Mouse (Mus musculus): Measurements from ENCODE around the gene Lcp2.
"Not testable (repeated sequence)": the region's sequence is repeated elsewhere in the genome, so short reads cannot be mapped to it uniquely, and the experiment has no call there.

Lcp2 gene

GRCm38 (mm10) chr11:34098422-34098821 lies 51.7 kb downstream of the Lcp2 start, which contains the start of gene 4930469K13Rik:
Gene 4930469K13Rik (minus strand): TSS chr11:34098554.
- no peak for DNase-seq

DNA sequence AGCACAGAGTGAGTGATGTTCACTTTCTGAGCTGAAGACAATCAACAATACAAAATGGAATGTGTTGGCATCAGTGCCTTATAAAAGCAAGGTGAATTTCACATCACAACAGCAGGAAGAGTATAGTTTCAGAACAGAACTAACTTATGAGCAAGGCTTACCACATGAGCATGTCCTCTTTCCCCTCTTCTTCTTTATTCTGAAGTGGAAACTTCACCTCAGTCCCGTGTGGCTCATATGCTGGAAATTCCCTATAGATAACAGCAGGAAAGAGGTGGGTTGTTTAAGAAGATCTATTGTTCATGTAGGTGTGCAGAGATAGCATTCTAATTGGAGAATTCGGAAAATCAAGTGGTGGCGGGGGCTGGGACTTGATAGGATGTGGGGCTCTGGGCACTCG lies 55.1 kb downstream of the Lcp2 start:
- no peak for DNase-seq

GRCm38 (mm10) chr11:34104919-34105318 lies 58.2 kb downstream of the Lcp2 start:
- DNase-seq, result no peak

- DNase-seq, result no peak
These were observed 62.5 kb downstream of the Lcp2 start for GRCm38 (mm10) chr11:34109260-34109659.

DNA sequence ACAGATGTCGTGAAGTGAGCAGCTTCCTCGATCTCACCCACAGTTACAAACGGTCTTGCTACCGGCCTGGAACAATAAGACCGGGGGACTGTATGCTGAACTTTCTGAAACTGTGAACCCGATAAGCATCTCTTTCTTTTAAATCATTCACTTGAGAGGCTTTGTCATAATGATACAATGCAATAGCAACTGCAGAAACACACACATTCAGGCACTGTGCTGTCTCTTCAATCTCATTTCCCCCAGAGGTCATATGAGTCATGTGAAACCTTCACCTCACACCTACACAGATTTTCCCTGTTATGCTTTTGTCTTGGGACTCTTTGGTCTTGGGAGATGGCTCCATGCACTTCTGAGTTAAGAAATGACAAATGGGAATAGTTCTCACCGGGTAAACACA lies 65.2 kb downstream of the Lcp2 start:
- DNase-seq, result no peak

GRCm38 (mm10) chr11:34112781-34113380 lies 66.2 kb downstream of the Lcp2 start:
- DNase-seq, result no peak

DNA sequence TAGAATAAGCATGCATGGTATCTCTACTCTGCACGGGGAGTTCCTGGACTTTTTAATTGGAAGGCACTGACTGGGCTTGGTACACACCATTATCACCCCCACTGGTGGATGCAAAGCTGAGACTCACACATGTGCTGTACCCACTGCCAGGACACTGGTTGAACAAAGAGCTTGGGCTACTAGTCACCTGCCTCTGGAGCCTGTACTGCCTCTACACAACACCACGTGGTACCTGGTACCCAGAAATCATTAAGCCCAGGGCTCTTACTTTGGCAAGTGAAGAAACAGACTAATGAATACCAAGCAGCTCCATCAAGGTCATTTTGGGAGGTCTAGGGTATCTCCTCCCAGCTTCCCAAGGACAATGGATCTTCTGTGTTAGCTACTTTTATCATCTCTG lies 67.0 kb downstream of the Lcp2 start:
- DNase-seq, result no peak

- DNase-seq, result no peak
These were observed 69.9 kb downstream of the Lcp2 start for GRCm38 (mm10) chr11:34116572-34117135.

DNA sequence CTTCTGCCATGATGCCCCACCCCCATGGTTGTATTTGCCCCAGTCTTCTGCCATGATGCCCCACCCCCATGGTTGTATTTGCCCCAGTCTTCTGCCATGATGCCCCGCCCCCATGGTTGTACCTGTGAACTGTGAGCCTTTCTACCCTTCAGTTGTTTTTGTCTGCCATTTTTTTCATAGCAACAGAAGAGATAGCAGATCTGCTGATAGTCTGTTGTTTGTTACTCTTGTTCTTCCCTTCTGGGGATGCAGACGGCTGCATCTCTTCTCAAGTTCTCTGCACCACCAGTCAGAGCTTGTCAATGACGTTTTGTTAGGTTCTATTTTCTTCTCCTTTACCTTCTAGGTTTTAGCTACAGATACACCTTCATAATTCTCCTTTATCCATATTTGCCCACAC lies 70.9 kb downstream of the Lcp2 start:
- DNase-seq, result no peak

DNA sequence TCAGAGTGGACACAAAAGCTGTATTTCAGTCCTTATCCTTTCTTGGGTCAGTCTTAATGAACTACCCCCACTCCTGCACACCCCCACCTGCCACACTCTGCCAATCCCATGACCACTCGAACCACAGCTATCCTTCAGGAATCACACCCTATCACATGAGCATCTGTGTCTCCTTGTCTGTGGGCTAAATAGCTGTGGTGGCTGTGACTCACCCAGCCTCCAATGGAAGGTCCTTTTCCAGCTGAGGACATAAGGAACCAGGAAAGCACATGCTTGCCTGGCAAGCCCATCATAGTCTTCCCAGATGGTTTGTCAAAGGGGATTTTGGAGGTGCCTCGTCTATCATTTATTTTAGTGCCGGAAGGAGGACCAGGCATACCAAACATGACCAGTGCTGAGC lies 71.6 kb downstream of the Lcp2 start:
- DNase-seq, result no peak

DNA sequence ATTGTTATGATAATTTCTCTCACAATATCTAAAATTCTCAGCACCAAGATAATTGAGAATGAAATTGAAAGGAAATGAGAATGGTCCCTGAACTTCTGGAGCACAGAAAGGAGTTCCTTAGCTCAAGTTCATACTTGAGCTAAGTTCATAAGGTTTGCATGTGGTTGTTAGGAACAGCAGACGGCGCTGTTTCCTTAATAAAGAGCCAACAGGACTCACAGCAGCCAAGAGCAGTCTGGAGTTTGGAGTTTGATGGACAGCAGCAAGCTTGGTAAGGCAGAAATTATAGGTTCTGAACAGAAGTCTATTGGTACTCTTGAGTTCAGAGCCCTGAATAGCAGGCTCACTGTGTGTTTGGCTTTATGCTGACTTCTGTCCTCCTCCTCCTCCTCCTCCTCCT lies 76.4 kb downstream of the Lcp2 start:
- peak; percentile 15 for DNase-seq

DNA sequence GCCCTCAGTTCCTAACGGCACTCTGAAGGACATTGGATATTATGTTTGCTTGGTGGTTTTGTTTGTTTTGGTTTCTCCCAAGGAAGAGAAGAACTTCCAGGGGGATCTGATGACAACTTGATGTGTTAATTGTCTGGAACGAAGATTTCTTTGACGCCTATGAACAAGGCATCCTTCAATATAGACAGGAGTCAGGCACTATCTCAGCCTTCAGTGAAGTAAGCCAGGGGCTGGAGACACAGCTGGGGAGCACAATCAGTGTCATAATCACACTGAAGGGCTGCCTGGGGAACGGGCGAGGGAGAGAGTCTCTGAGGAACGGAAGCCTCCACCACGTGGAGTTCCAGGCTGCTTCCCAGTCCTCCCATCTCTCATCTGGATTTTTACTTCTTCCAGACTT lies 78.1 kb downstream of the Lcp2 start:
- DNase-seq, result no peak

DNA sequence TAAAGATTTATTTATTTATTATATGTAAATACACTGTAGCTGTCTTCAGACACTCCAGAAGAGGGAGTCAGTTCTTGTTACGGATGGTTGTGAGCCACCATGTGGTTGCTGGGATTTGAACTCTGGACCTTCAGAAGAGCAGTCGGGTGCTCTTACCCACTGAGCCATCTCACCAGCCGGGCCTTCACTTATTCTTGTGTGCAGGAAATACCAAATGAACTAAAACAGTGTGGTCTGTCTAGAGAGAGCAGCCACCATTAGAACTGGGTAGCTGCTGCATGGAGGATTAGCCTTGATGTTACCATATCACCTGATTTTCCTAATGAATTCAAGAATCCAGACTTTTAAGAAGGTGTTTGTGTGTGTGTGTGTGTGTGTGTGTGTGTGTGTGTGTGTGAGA lies 79.0 kb downstream of the Lcp2 start:
- not testable (repeated sequence) for DNase-seq

- no peak for DNase-seq
These were observed 81.7 kb downstream of the Lcp2 start for GRCm38 (mm10) chr11:34128412-34128811.

DNA sequence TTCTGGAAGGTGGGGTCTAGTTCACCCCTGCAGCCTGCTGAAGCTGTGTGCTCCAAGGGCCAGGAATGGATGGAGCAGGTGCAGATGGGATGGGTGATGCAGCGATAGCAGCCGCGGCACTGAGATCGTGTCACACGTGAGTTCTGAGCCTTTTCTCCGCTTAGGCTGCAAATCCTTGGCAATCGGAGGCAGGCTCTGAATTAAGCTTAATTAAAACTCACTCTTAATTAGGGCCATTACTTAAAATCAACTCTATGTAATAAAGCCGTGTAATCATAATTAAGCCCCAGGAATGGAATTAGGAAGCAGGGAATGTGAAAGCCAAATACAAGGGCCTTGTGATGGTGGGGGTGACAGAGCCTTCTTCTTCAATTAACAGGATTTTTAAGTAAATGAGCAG lies 92.6 kb downstream of the Lcp2 start:
- no peak for DNase-seq

Measured in cerebellum, adult 8-10 months (tissue).